Mouse (Mus musculus): ENCODE measurements around the gene Spaca3. TPM values are rescaled to one million over a fixed set of nuclear protein-coding genes. Genes with fewer than 3 reads are reported as not detected.

The Spaca3 gene
- polyA plus RNA-seq (2012; rRNA removed) (not detected in 2 replicates), polyA plus RNA-seq (2014; fragmentation: Nextera tagmentation; extraction: Ambion mirVana) (0.11 TPM in 1 of 2 replicates, not detected in the other)

GRCm38 (mm10) chr11:80858065-80858464 lies at the start of gene Spaca3:
Gene Spaca3, plus strand, starts transcription at chr11:80858365.
- TF ChIP-seq EP300 (IDR thresholded peaks at IDR 0.05; ENCODE audit: low read depth), result no peak
- TF ChIP-seq CTCF (IDR thresholded peaks at IDR 0.05; ENCODE audit: low read depth), result no peak
- Histone ChIP-seq H3K27me3 (ENCODE audit: control insufficient read depth, insufficient read depth, low read length) (no peaks in the 10 kb centered on the region), H3K4me2 (ENCODE audit: low read depth) (no peak within 1 kb of the TSS), H3K36me3 (replicated peaks; ENCODE audit: control insufficient read depth, insufficient read depth, low read depth) (no peaks in the 10 kb centered on the region), H3K4me1 (replicated peaks; ENCODE audit: control insufficient read depth in 2 of 2, insufficient read depth in 2 of 2, low read length in 1 of 2) (peaks cover 14 to 23% of the 10 kb centered on the region in 2 experiments), H3K9me3 (ENCODE audit: control insufficient read depth, low read length) (no peaks in the 10 kb centered on the region), H3K4me3 (ENCODE audit: insufficient read depth in 1 of 2, low read depth in 2 of 2, low read length in 2 of 2) (no peak within 1 kb of the TSS), H3K9ac (replicated peaks) (no peak within 1 kb of the TSS), H3K27ac (no peak within 1 kb of the TSS)
- no peak for DNase-seq (ENCODE audit: low read depth in 3 of 3, low spot score in 3 of 3)
- 64% methylated on average over 10 of the region's 10 CpGs for WGBS (ENCODE audit: insufficient replicate concordance)
- no peak for ATAC-seq (ENCODE audit: insufficient read depth)

- Histone ChIP-seq H3K4me2 (ENCODE audit: low read depth) (no peak overlapping the region), H3K9me3 (ENCODE audit: control insufficient read depth, low read length) (no peaks in the 10 kb centered on the region), H3K36me3 (replicated peaks; ENCODE audit: control insufficient read depth, insufficient read depth, low read depth) (no peaks in the 10 kb centered on the region), H3K9ac (replicated peaks) (no peak overlapping the region), H3K4me3 (ENCODE audit: insufficient read depth in 1 of 2, low read depth in 2 of 2, low read length in 2 of 2) (no peak overlapping the region), H3K27me3 (ENCODE audit: control insufficient read depth, insufficient read depth, low read length) (peaks cover 28% of the 10 kb centered on the region), H3K27ac (no peak overlapping the region), H3K4me1 (replicated peaks; ENCODE audit: control insufficient read depth in 2 of 2, insufficient read depth in 2 of 2, low read length in 1 of 2) (peaks cover 0 to 10% of the 10 kb centered on the region in 2 experiments; a peak in 2 of 4 replicates)
- no peak for DNase-seq (ENCODE audit: low read depth in 3 of 3, low spot score in 3 of 3)
- WGBS (ENCODE audit: insufficient replicate concordance), result 42% methylated on average over 6 of the region's 6 CpGs
- TF ChIP-seq EP300 (IDR thresholded peaks at IDR 0.05; ENCODE audit: low read depth) (no peak), CTCF (IDR thresholded peaks at IDR 0.05; ENCODE audit: low read depth) (peak; percentile 41)
- peak; percentile 53; the same call in 1 of the 2 replicates for ATAC-seq (ENCODE audit: insufficient read depth)
These were observed 49.6 kb upstream of the Spaca3 start for GRCm38 (mm10) chr11:80808551-80809070.

- H3K4me3 ChIP-seq (ENCODE audit: insufficient read depth in 1 of 2, low read depth in 2 of 2, low read length in 2 of 2), result peak overlapping the region in 1 of 2 experiments; percentile 39; a peak in 2 of 4 replicates
- peaks cover 0 to 10% of the 10 kb centered on the region in 2 experiments; a peak in 2 of 4 replicates for H3K4me1 ChIP-seq (replicated peaks; ENCODE audit: control insufficient read depth in 2 of 2, insufficient read depth in 2 of 2, low read length in 1 of 2)
- 43% methylated on average over 5 of the region's 6 CpGs for WGBS (ENCODE audit: insufficient replicate concordance)
- H3K9ac ChIP-seq (replicated peaks), result no peak overlapping the region
- peaks cover 28% of the 10 kb centered on the region for H3K27me3 ChIP-seq (ENCODE audit: control insufficient read depth, insufficient read depth, low read length)
- no peaks in the 10 kb centered on the region for H3K9me3 ChIP-seq (ENCODE audit: control insufficient read depth, low read length)
- H3K27ac ChIP-seq, result no peak overlapping the region
- no peaks in the 10 kb centered on the region for H3K36me3 ChIP-seq (replicated peaks; ENCODE audit: control insufficient read depth, insufficient read depth, low read depth)
- DNase-seq (ENCODE audit: low read depth in 3 of 3, low spot score in 3 of 3), result no peak
- no peak for TF ChIP-seq CTCF (IDR thresholded peaks at IDR 0.05; ENCODE audit: low read depth)
- no peak for TF ChIP-seq EP300 (IDR thresholded peaks at IDR 0.05; ENCODE audit: low read depth)
- H3K4me2 ChIP-seq (ENCODE audit: low read depth), result peak overlapping the region; percentile 61
- no peak for ATAC-seq (ENCODE audit: insufficient read depth)
These were observed 48.5 kb upstream of the Spaca3 start for GRCm38 (mm10) chr11:80809666-80809992.

- TF ChIP-seq CTCF (IDR thresholded peaks at IDR 0.05; ENCODE audit: low read depth) (no peak), EP300 (IDR thresholded peaks at IDR 0.05; ENCODE audit: low read depth) (no peak)
- 4% methylated on average over 54 of the region's 54 CpGs for WGBS (ENCODE audit: insufficient replicate concordance)
- peak; percentile 53 for ATAC-seq (ENCODE audit: insufficient read depth)
These were observed 48.0 kb upstream of the Spaca3 start, which contains the start of gene Tmem98 for GRCm38 (mm10) chr11:80809993-80810821. Gene Tmem98, plus strand, starts transcription at chr11:80810175.

GRCm38 (mm10) chr11:80811156-80811555 lies 47.0 kb upstream of the Spaca3 start:
- ATAC-seq (ENCODE audit: insufficient read depth), result no peak
- DNase-seq (ENCODE audit: low read depth in 3 of 3, low spot score in 3 of 3), result no peak
- 0 out of 4 replicates have a peak overlapping the region, but pooled peaks of 1 of the 2 experiments have one; percentile 53 for H3K4me3 ChIP-seq (ENCODE audit: insufficient read depth in 1 of 2, low read depth in 2 of 2, low read length in 2 of 2)
- no peak overlapping the region for H3K9ac ChIP-seq (replicated peaks)
- H3K36me3 ChIP-seq (replicated peaks; ENCODE audit: control insufficient read depth, insufficient read depth, low read depth), result no peaks in the 10 kb centered on the region
- H3K27ac ChIP-seq, result no peak overlapping the region
- 34% methylated on average over 5 of the region's 5 CpGs for WGBS (ENCODE audit: insufficient replicate concordance)
- H3K9me3 ChIP-seq (ENCODE audit: control insufficient read depth, low read length), result no peaks in the 10 kb centered on the region
- peaks cover 28% of the 10 kb centered on the region for H3K27me3 ChIP-seq (ENCODE audit: control insufficient read depth, insufficient read depth, low read length)
- no peak for TF ChIP-seq CTCF (IDR thresholded peaks at IDR 0.05; ENCODE audit: low read depth)
- TF ChIP-seq EP300 (IDR thresholded peaks at IDR 0.05; ENCODE audit: low read depth), result no peak
- peaks cover 0 to 10% of the 10 kb centered on the region in 2 experiments; a peak in 2 of 4 replicates for H3K4me1 ChIP-seq (replicated peaks; ENCODE audit: control insufficient read depth in 2 of 2, insufficient read depth in 2 of 2, low read length in 1 of 2)
- H3K4me2 ChIP-seq (ENCODE audit: low read depth), result peak overlapping the region; percentile 61

More at GRCm38 (mm10) chr11:80809993-80810821, 48.0 kb upstream of the Spaca3 start, which contains the start of gene Tmem98:
- no peak for DNase-seq (ENCODE audit: low read depth in 3 of 3, low spot score in 3 of 3)
- H3K4me1 ChIP-seq (replicated peaks; ENCODE audit: control insufficient read depth in 2 of 2, insufficient read depth in 2 of 2, low read length in 1 of 2), result peaks cover 0 to 10% of the 10 kb centered on the region in 2 experiments; a peak in 2 of 4 replicates
- peak within 1 kb of the TSS; percentile 39 to 53 for H3K4me3 ChIP-seq (ENCODE audit: insufficient read depth in 1 of 2, low read depth in 2 of 2, low read length in 2 of 2)
- peak within 1 kb of the TSS; percentile 31 for H3K9ac ChIP-seq (replicated peaks)
- H3K36me3 ChIP-seq (replicated peaks; ENCODE audit: control insufficient read depth, insufficient read depth, low read depth), result no peaks in the 10 kb centered on the region
- H3K9me3 ChIP-seq (ENCODE audit: control insufficient read depth, low read length), result no peaks in the 10 kb centered on the region
- H3K27ac ChIP-seq, result no peak within 1 kb of the TSS
- peak within 1 kb of the TSS; percentile 61 for H3K4me2 ChIP-seq (ENCODE audit: low read depth)
- peaks cover 28% of the 10 kb centered on the region for H3K27me3 ChIP-seq (ENCODE audit: control insufficient read depth, insufficient read depth, low read length)
